Mouse (Mus musculus): ENCODE measurements around the gene Dnah2.
A peak's percentile ranks its signal among the peaks of the same experiment; 100 is the strongest.
"Not testable (repeated sequence)": the region's sequence is repeated elsewhere in the genome, so short reads cannot be mapped to it uniquely, and the experiment has no call there.

Gene Dnah2

DNA sequence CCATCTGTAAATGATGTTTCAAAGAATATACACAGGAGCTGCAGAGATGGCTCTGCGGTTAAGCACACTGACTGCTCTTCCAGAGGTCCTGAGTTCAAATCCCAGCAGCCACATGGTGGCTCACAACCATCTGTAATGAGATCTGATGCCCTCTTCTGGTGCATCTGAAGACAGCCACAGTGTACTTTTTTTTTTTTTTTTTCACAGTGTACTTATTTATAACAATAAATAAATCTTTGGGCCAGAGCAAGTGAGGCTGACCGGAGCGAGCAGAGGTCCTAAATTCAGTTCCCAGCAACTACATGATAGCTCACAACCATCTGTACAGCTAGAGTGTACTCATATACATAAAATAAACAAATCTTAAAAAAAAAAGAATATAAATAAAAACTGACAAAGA is 18.6 kb downstream of the Dnah2 start:
- not testable (repeated sequence) for DNase-seq (ENCODE audit: low read depth, low spot score)

DNA sequence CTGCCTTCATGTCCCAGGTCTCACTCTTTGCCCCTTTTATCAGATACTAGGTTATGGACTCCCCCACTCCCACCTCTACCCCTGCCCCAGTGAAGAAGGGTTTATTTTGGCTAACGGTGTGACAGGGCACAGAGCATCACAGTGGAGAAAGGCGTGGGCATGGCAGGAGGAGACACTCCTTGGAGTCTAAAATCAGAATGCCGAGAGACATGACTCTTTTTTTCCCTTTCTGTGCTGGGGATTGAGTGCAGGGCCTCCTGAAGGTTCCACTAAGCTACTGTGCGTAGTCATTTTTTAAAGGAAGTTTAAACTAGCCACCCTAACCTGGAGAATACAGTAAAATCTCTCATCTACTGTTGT is 20.9 kb downstream of the Dnah2 start:
- DNase-seq (ENCODE audit: low read depth, low spot score), result no peak

DNA sequence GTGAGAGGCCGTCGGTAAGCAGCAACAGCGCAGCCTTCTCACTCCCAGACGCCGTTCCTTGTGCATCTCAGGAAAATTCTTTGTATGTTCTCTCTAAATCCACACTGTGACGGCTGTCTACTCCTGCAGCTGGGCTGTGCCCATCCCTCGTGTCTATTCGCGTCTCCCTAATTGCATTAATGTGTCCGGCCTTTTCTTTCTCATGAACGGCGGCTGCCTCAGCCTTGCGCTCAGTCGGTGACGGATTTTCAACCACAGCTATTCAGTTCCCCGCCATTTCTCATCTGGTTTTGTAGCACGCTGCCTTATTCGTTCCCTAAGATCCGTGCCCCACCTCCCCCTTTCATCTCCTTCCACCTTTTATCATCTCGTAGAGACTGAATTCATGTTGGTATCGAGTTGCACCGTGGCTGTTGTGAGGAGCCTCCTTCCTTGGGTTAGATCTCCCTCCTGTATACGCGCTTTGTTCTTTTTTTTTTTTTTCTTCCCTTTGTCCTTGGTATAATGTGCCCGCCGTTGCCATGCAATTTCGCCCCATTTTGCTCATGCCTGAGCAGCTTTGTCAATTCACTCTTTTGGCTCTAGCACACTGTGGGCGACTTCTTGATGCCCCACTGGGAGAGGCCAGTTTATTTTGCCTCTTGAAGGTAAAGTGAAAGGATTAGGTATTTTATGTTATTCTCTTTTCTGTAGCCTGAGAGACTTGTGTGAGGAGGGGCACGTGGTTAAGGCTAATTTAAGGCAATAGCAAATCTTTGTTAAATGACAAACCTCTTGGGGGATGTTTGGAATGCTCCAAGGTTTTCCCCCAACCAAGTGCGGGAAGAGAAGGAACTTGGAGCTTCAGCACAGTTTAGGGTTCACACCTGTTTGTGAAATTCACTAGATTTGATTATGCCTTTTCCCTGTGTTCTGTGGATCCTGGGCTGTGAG is 21.5 kb downstream of the Dnah2 start:
- peak; percentile 21 for DNase-seq (ENCODE audit: low read depth, low spot score)

DNA sequence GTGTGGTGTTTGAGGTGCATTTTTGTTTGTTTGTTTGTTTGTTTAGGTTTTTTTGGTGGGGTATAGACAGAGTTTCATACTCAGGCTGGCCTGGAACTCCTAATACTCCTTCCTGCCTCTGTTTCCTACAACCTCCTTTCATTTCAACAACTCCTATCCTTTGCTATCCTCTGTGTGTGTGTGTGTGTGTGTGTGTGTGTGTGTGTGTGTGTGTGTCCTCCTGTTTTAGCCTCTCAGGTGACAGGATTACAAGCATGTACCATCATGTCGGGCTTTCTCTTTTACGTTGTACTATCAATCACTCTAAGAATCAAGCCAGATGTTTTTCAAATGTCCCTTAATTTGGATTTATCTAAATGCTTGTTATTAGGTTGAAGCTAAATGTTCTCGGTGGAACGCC is 22.3 kb downstream of the Dnah2 start:
- no peak for DNase-seq (ENCODE audit: low read depth, low spot score)

DNA sequence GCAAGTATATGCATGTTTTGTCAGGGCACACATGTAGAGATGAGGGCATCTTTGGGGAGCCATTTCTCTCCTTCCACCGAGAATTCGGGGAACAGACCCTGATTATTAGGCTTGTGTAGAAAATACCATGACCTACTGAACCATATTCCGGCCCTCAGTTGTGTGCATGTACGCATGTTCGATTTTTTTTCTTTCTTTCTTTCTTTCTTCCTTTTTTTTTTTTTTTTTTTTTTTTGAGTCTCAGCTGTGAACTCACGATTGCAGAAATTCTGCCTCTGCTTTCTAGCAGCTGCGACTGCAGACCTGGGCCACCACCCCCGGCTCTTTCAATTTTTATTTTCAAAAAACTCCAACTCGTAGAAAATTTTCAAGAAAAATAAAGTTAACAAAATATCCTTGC is 23.2 kb downstream of the Dnah2 start:
- no peak for DNase-seq (ENCODE audit: low read depth, low spot score)

DNA sequence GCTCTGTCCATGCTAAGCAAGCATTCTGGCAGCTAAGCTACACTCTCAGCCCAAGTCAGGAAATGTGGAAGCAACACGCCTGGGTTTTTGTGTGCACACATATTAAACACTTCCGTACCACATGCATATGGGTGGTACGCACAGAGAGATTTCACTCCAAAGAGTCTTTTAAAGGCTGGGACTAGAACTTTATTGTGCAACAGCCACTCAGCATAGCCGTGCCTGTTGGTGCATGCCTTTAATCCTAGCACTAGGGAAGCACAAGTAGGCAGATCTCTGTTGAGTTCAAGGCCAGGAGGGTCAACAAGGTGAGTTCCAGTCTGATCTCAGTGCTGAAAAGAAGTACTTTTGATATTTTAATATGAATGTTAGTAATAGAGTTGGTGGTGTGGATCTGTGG is 25.3 kb downstream of the Dnah2 start:
- no peak for DNase-seq (ENCODE audit: low read depth, low spot score)

DNA sequence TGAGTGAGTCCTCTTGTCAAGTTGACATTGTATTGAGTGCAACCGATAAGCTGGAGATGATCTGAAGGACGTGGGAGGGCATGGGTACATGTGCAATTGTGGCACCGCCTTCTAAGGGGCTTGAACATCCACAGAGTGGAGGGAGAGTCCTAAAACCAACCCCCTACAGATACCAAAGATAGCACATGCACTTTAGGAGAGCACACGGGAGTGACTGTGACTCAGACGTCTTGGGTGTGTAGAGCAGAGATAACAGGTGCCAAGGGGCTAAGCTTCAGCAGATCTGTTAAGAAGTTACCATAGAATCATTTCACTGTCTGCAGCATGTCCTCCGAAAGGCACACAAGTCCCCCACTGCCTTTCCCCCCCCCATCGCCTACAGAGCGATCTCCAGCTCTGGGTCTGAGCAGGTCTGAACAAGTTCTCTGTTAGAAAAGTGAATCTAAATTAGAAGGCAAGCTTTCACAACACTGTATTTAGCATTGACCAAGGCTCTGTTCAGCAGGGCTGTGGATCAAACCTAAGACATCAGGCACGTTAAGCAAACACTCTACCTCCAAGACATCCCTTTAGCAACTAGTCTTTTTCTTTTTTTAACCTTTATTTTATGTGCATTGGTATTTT is 27.3 kb downstream of the Dnah2 start:
- DNase-seq (ENCODE audit: low read depth, low spot score), result no peak

DNA sequence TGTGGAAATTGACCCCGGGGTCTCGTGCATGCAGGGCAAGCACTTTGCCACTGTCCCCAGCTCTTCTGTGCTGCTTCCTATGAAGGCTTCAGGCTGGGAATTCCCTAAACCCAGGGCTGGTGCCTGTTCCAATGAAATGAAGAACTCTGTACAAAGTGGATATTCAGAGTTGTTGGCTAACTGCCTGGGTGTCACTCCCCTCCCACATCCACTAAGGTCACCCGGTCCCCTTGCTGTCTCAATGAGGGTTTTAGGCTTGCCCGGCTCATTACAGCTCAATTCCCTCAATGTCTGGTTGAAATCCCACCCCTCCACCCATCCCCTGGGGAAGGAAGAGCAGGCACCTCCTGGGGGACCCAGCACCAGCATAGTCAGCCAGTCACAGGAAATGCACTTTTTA is 28.9 kb downstream of the Dnah2 start:
- no peak for DNase-seq (ENCODE audit: low read depth, low spot score)

DNA sequence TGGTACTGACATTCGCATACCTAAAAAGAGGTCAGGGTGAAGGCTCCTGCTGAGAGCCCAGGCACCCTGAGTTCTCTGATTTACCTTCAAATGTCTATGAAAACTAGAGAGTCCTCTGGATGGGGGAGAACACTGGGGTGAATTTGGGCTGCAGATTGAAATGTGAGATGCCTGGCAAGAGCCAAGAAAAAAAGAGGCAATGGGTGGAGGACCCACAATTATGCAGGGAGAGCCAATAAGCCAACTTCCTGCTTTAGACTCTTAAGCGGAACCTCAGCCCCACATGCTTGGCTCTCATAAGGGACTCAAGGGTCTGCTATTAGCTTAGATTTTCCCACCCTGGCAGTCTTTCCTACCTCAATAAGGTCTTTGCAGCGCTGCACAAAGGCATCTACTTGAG is 32.2 kb downstream of the Dnah2 start:
- no peak for DNase-seq (ENCODE audit: low read depth, low spot score)

DNA sequence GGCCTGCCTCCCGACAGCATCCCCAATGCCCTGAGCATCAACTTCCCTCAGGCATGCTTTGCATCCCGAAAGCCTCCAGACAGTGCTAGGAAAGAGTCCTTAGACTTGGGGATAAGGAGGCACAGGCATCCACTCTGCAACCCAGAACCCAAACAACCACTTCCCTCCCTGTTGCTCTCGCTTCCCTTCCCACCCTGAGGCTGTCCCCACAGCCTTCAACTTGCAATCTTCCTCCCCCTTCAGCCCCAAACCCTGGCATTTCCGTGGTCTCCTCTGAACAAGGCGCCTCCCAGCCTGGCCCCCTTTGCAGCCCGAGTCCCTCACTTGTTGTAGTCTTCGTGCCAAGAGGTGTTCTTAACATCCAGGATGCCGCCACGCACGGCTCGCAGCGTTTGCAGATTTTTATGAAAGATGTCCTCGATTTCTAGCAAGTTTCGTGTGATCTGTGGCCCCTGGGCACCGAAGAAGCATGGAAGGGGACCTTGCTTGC is 32.7 kb downstream of the Dnah2 start:
- no peak for DNase-seq (ENCODE audit: low read depth, low spot score)

DNA sequence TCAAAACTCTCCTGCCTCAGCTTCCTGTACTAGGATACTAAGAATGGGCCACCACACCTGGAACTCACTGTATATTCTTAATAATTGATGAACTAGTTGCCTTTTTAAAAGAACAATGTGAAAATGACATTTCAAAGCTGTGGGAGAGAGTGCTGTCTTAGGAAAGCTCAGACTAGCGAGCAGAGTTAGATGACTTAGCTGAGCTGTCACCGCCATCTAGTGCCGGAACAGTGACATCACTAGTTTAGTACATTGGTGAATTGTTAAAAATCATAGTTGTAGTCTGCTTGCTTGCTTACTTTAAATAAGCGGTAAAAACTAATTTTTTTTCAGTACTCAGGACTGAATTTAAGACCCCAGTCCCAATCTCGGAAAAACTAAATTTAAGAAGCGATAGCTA is 35.1 kb downstream of the Dnah2 start:
- peak; percentile 59 for DNase-seq (ENCODE audit: low read depth, low spot score)

DNA sequence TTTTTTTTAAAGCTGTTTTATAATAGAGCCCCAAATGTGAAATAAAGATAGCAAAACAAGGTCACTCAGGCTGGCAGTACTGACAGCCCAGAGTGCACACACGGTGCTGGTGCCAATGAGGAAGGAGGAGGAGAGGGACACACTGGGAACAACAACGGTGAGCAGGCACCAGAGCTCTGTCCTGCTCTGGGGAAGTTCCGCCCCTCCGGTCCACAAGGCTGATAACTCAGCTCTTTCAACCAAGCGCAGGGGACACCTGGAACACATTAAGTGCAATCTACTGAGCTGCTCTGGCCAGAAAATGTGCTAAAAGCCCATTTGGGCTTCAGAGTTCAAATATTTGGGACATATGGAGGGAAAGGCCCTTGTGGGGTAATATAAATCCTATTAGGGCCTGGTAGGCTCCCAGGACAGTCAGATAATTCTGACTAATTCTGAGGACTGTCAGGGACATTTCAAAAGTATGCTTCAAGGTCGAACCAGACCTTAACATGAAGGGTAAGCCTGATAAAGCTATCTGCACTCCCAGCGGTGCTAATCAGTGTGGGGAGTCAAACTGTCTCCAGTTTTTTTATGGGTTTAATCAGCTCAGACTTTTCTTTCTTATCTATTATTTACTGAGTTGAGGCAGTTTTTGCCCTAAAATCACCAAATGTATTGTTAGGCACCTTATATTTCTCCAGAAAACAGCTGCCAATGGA is 38.0 kb downstream of the Dnah2 start:
- no peak for DNase-seq (ENCODE audit: low read depth, low spot score)

DNA sequence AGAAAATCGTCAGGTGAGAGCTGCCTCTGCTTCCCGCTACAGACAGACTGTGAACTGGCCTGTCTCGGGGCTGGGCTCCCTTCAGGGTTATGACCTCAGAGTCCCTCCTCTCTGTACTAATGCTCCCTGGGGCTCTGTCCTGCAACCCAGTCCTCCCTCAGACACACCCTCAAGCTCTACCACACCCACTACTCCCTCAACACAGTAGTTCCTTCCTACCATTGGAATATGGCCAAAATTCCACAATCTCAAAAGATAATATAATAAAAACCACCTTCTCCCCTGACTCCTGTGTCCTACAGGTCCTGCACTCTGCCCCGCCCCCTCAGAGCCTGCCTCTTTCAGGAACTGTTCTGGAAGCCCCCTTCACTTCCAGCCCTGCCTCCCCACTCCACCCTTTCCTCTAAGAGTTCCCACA is 45.0 kb downstream of the Dnah2 start:
- peak; percentile 41 for DNase-seq (ENCODE audit: low read depth, low spot score)

DNA sequence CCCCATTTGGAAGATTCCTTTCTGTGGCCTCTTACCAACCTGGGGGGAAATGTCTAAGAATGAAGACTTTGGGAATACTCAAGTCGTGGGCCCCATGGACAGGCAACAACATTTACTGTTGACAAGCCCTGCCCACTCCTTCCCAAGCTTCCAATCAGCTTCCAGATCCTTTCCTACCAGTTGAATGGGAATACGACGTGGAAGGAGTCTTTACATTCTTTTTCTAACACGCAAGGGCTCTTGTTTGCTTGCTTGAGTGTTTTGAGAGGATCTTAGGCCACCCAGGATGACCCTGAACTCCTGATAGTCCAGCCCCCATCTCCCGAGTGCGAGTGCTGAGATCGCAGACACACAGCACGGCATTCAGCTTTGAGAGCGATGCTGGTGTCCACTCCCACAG is 47.4 kb downstream of the Dnah2 start:
- no peak for DNase-seq (ENCODE audit: low read depth, low spot score)

DNA sequence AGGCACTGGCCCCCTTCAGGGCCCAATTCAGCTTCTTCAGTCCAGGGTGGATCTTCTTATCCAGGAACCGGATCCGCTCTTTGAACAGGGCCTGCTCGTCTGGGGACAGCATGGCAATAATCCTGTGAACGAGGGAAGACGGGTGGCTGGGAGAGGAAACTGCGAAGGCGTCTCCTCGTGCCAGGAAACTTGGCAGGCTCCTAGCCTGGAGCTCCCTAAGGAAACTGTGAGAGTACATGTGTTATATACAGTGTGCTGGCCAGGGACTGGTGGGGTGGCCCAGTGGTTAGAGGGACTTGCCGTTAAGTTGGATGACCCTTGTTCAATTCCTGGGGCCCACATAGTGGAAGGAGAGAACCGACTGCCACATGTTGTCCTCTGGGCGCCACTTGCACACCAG is 49.8 kb downstream of the Dnah2 start:
- DNase-seq (ENCODE audit: low read depth, low spot score), result no peak

DNA sequence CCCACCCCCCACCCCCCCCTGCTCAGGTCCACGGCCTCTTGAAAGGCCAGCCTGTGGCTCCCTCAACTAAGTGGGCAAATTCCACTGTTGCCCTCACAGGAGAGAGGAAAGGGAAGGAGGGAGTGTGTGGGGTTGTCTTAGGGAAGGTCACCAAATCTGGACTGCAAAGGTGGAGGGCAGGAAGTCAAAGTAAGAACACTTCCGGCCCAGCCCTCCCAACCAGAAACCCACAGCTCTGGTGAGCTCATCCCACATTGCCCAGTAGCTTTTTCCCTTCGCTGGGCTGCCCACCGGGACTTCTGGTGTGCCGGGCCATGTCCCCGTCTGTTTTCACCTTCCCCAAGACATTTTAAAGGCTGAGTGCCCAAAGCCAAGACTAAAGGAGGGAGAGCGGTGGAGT is 57.2 kb downstream of the Dnah2 start:
- peak; percentile 52 for DNase-seq (ENCODE audit: low read depth, low spot score)

DNA sequence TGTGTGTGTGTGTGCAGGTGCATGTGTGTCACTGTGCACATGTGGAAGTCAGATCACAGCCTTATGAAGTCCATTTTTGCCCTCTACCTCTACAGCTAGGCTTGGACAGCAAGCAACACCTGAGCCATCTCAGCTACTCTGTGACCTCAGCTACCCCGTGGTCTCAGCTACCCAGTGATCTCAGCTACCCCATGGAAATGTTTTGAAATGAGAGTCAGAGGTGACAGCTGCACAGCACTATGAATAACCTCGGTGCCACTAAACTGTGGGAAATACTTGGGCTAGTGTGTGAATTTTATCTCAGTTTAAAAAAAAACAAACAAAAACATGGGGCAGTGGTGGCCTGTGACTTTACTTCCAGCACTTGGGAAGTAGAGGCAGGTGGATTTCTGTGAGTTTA is 58.0 kb downstream of the Dnah2 start:
- DNase-seq (ENCODE audit: low read depth, low spot score), result no peak

DNA sequence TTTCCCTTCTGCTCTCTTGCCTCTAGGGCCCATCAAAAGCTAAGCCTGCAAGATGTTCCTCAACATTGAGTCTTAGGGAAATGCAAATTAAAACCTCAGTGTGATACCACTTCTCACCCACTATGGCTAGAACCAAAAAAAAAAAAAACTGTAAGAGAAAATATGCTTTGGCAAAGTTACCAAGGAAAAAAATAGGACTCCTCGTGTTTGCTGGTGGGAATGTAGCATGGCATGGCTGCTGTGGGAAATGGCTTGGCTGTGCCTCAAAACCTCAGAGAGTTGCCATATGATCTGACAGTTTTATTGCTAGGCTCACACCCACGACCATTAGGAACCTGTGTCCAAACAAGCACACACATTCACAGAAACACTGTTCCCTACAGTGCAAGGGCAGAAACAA is 61.4 kb downstream of the Dnah2 start:
- no peak for DNase-seq (ENCODE audit: low read depth, low spot score)

DNA sequence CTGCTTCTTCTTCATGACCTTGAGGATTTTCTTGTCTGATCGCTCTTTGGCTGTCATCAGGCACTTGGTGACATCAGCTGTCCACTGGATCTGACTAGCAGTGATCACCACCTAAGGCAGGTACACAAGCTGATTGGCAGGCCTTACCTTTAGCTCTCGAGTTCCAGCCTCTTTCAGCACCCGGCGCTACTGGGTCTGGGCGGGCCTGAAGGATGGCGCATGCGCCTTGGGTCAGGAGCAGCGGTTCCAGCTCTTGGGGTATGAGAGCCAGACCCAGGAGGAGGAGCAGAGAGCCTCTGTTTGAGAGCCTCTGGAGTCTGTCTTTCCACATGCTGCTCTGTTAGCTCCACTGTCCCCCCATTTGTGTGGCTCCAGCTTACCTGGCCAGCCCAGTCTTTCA is 71.3 kb downstream of the Dnah2 start:
- DNase-seq (ENCODE audit: low read depth, low spot score), result peak; percentile 92

DNA sequence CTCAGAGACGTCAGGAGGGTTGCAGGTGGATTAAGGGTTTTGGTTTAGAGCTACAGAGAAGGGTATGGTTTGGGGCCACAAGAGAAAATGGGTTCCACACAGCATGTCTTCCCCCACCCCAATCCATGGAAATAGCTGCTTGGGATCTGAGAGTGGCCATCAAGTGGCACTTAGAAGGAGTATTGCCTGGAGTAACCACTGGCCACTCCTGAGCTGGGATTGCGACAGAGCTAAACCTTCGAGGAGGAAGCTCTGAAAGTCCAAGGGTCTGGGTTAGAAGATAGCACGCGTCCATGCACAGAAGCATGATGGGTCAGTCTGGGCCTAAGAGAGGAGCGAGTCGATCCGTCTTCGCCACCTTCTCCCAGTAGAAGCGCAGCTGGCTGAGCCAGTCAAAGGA is 72.1 kb downstream of the Dnah2 start:
- no peak for DNase-seq (ENCODE audit: low read depth, low spot score)

DNA sequence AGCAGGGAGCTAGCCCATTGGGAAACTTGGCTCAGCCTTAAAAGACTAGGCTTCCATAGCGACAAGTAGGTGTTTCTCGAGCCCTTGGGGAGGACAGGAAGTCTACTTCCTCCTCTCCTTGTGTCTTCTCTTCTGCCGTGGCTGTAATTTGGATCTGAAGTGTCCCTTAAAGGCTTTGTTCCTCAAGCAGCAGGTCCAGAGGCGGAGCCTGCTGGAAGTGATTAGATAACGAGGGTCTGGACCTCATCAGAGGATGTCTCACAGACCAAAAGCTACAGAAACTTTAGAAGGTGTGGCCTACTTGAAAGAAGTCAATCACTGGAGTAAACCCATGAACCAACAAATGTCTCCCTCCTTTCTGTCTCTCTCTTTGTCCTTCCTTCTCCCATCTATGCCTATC is 74.2 kb downstream of the Dnah2 start:
- DNase-seq (ENCODE audit: low read depth, low spot score), result no peak

DNA sequence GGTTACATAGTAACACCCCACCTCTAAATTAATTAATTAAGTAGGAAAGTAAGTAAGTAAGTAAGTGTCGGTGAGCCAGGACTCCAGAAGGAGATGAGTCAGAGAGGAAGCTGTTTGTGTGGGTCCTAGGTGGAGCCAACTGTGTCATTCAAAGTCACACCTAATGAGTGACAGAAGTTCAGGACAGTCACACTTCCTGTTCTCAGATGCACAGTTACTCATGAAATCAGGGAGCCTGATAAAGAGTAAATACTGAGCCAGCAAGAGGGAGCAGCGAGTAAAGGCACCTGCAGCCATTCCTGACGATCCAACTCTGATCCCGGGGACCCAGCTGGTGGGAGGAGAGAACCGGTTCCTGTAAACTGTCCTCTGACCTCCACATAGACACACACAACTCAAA is 76.2 kb downstream of the Dnah2 start:
- no peak for DNase-seq (ENCODE audit: low read depth, low spot score)

DNA sequence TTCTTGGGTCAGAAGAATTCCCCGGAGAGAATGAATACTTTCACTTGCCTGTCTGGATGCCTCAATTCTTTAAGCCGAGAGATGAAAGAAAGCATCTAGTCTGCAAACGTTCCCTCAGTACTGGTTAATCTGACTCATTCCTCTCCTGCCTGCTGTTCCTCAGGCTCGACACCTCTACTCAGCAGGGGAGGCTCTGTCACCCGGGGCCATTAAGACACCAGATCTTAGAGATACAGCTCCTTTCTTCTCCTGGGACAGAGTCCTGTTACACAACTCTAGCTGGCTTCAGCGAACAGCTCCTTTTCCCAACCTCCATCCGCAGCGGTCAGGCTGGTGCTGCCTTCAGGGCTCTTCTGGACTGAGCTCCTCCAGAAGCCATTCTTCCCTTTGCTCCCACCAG is 77.4 kb downstream of the Dnah2 start:
- peak; percentile 48 for DNase-seq (ENCODE audit: low read depth, low spot score)

All from R1 (cell line).